Mouse (Mus musculus) midbrain, postnatal 0 days (tissue): ENCODE results near the gene Chit1. TPM values are rescaled to one million over a fixed set of nuclear protein-coding genes. Genes with fewer than 3 reads are reported as not detected.

Source experiments
- ATAC-seq: fragments of 200-750 bp; cut with Nextera tagmentation; 2 replicates; pipeline ENCODE4 v1.8.0; 2017; ENCODE audit warnings: moderate number of reproducible peaks, mild to moderate bottlenecking, moderate TSS enrichment, moderate library complexity; ENCODE audit not compliant: low FRiP score
- DNase-seq: peaks from one replicate; pipeline ENCODE4 v3.0.0-alpha.2; 2015; ENCODE audit warnings: low spot score
- H3K27ac ChIP-seq: fragments of 300-500 bp; sonication (generic); 2 replicates; pipeline ENCODE4 v1.5.1; 2014; ENCODE audit warnings: low read depth, mild to moderate bottlenecking, low read length, mixed read lengths
- H3K27me3 ChIP-seq: fragments of 300-500 bp; sonication (generic); 2 replicates; pipeline ENCODE4 v1.6.1; 2014; ENCODE audit warnings: low read length, control low read depth, mixed read lengths; ENCODE audit not compliant: insufficient read depth
- H3K36me3 ChIP-seq: fragments of 300-500 bp; sonication (generic); 2 replicates; pipeline ENCODE4 v1.6.1; 2014; ENCODE audit warnings: low read length, control low read depth, mixed read lengths; ENCODE audit not compliant: insufficient read depth
- H3K4me1 ChIP-seq: fragments of 300-500 bp; sonication (generic); 2 replicates; pipeline ENCODE4 v1.6.1; 2014; ENCODE audit warnings: mild to moderate bottlenecking, control low read depth, antibody characterized with exemption, low read length, mixed read lengths; ENCODE audit not compliant: insufficient read depth
- H3K4me2 ChIP-seq: fragments of 300-500 bp; sonication (generic); 2 replicates; pipeline ENCODE4 v1.6.1; 2014; ENCODE audit warnings: low read depth, mild to moderate bottlenecking, low read length, mixed read lengths; ENCODE audit not compliant: poor library complexity, severe bottlenecking
- H3K4me3 ChIP-seq: fragments of 300-500 bp; sonication (generic); 2 replicates; pipeline ENCODE4 v1.5.1; 2014; ENCODE audit warnings: low read depth, mild to moderate bottlenecking, low read length, moderate library complexity
- H3K9ac ChIP-seq: fragments of 300-500 bp; sonication (generic); replicated peaks from 2 replicates; pipeline ENCODE4 v1.6.1; 2014; ENCODE audit warnings: mild to moderate bottlenecking, low read length, moderate library complexity, mixed read lengths; ENCODE audit not compliant: poor library complexity, severe bottlenecking
- H3K9me3 ChIP-seq: fragments of 300-500 bp; sonication (generic); 2 replicates; pipeline ENCODE4 v1.6.1; 2016; ENCODE audit warnings: low read length, control low read depth
- CTCF ChIP-seq: IDR thresholded peaks from 2 replicates; pipeline ENCODE4 v1.5.1; 2016; ENCODE audit warnings: antibody characterized with exemption, mild to moderate bottlenecking
- WGBS: fragments of 180-500 bp; shearing (Covaris S2); extraction: QIAGEN DNeasy Blood & Tissue Kit; methylation state at CpG from one replicate; pipeline ENCODE4 v1.1.7; 2014; 5-methylcytosine and 5-hydroxymethylcytosine counted together
- polyA plus RNA-seq: library from polyadenylated mRNA; unstranded; fragments of >200 nt; fragmentation: Nextera tagmentation; extraction: Ambion mirVana; gene quantifications from 2 replicates; pipeline ENCODE4 v1.2.1, GENCODE M21; 2015
- total RNA-seq: library from RNA; depleted of rRNA; stranded (reverse); fragments of >200 nt; gene quantifications from 2 replicates; pipeline ENCODE4 v1.2.3, GENCODE M21; 2014

Gene Chit1
- total and polyA plus RNA-seq, 2 experiments from 2014 or later: 0.21 to 0.99 TPM

DNA sequence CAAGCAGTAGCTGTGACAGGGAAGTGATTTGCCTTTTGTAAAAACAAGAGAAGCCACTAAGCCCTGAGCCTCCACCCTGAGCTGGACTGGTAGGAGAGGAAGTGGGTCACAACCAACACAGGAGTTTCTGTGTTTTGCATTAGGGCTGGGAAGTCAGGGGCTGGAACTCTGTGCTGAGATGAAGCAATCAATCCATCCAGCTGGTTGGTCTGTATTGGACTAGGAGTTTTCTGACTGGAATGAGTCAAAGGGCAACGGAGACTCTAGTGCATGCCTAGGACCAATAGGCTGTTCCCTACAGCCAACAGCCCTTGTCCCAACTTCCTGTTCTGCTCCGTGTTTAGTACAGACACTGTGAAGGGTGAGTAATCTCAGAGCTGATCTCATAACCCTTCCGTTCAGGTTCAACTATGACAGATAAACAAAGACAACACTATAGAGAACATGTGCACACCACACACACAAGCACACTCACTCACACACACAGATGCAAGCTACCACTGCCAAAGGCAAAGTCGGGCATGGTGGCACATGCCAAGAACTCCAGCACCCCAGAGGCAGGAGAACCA, 45.7 kb upstream of the Chit1 start:
- Histone ChIP-seq H3K4me2 (no peak overlapping the region), H3K27me3 (no peaks in the 10 kb centered on the region), H3K9me3 (no peaks in the 10 kb centered on the region), H3K27ac (no peak overlapping the region), H3K4me1 (peaks cover 35% of the 10 kb centered on the region), H3K9ac (no peak overlapping the region), H3K36me3 (no peaks in the 10 kb centered on the region), H3K4me3 (no peak overlapping the region)
- TF ChIP-seq CTCF: no peak
- 60% methylated on average over 4 of the region's 4 CpGs for WGBS
- ATAC-seq: no peak
- no peak for DNase-seq

GRCm38 (mm10) chr1:134066554-134066953, 44.5 kb upstream of the Chit1 start:
- ATAC-seq (no peak), DNase-seq (no peak)
- WGBS: 49% methylated on average over 3 of the region's 3 CpGs
- H3K4me2 ChIP-seq: no peak overlapping the region
- no peaks in the 10 kb centered on the region for H3K36me3 ChIP-seq
- H3K4me3 ChIP-seq: no peak overlapping the region
- H3K27ac ChIP-seq: no peak overlapping the region
- no peaks in the 10 kb centered on the region for H3K27me3 ChIP-seq
- H3K4me1 ChIP-seq: peaks cover 30% of the 10 kb centered on the region
- no peak for TF ChIP-seq CTCF
- no peaks in the 10 kb centered on the region for H3K9me3 ChIP-seq
- no peak overlapping the region for H3K9ac ChIP-seq

- peak; percentile 69 for ATAC-seq
- Histone ChIP-seq H3K36me3 (no peaks in the 10 kb centered on the region), H3K9me3 (no peaks in the 10 kb centered on the region), H3K27ac (no peak overlapping the region), H3K9ac (no peak overlapping the region), H3K4me3 (no peak overlapping the region), H3K4me1 (peaks cover 26% of the 10 kb centered on the region), H3K4me2 (no peak overlapping the region; the same call in 1 of the 2 replicates), H3K27me3 (no peaks in the 10 kb centered on the region)
- DNase-seq: peak; percentile 79
- no peak for TF ChIP-seq CTCF
- 7% methylated on average over 8 of the region's 8 CpGs for WGBS
Measured at GRCm38 (mm10) chr1:134067143-134067619, 43.9 kb upstream of the Chit1 start.

DNA sequence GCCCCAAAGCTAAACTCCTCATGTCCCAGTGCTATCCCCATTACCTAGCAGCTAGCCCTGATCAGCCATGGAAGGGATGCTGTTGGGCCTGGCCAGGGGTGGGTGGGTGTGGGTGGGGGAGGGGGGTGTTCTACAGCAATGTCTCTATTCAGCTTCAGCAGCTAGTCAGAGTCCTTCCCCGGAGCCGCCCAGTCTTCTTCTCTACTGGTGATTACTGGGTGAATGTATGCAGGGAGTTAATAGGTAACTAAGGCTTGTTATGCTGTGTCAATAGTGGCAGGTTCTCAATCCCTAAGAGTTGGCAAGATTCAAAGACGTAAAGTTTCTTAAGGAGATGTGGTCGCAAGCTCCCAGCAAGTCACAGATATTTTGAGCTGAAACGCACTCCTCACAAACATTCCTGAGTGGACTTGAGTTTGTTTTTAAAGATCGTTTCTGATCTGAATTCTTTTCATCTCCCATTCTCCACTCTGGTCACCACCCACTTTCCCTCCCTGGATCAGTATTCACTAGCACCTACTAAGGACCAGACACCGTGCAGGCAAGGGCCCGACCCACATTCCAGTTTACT, 40.9 kb upstream of the Chit1 start:
- Histone ChIP-seq H3K36me3 (no peaks in the 10 kb centered on the region), H3K4me2 (no peak overlapping the region), H3K9me3 (no peaks in the 10 kb centered on the region), H3K27ac (no peak overlapping the region), H3K27me3 (no peaks in the 10 kb centered on the region), H3K4me3 (no peak overlapping the region), H3K9ac (no peak overlapping the region), H3K4me1 (peaks cover 14% of the 10 kb centered on the region)
- no peak for TF ChIP-seq CTCF
- ATAC-seq: no peak
- DNase-seq: no peak
- 66% methylated on average over 8 of the region's 8 CpGs for WGBS

DNA sequence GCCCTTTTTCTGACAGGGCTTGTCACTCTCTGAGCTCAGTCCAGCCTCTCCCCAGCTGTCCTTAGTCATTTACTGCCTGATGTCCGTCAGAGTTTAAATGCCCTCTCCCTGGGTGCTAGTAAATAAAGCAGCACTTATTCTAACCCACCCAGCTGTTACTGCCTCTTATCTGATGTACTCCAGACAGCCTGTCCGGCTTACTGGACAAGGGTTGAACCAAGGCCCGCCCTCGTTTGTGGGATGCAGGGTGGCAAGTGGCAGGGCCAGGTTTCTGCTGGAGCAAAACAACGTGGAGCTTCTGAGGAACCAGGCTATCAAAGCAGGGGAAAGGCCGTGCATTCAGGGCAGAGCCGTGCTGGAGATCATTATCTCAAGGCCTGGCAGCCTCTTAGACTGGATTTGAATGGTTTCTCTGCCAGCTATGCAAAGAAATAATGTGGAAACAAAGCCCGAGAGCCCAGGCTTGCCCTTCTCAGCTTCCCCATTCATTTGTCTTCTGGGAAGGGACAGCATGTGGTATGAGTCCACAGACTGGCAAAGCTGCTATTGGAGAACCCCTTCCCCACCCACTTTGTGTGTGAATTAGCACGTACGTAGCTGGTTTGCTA, 39.5 kb upstream of the Chit1 start:
- Histone ChIP-seq H3K4me3 (no peak overlapping the region), H3K9ac (no peak overlapping the region; the same call in 1 of the 2 replicates), H3K4me1 (peaks cover 14% of the 10 kb centered on the region), H3K4me2 (no peak overlapping the region), H3K27me3 (no peaks in the 10 kb centered on the region), H3K9me3 (no peaks in the 10 kb centered on the region), H3K36me3 (no peaks in the 10 kb centered on the region), H3K27ac (no peak overlapping the region)
- no peak for DNase-seq
- no peak for ATAC-seq
- TF ChIP-seq CTCF: no peak
- WGBS: 35% methylated on average over 10 of the region's 10 CpGs

- Histone ChIP-seq H3K4me1 (peaks cover 13% of the 10 kb centered on the region; the same call in 1 of the 2 replicates), H3K27me3 (no peaks in the 10 kb centered on the region), H3K9ac (no peak overlapping the region), H3K9me3 (no peaks in the 10 kb centered on the region), H3K36me3 (no peaks in the 10 kb centered on the region), H3K4me2 (no peak overlapping the region), H3K27ac (no peak overlapping the region), H3K4me3 (no peak overlapping the region)
- no peak for DNase-seq
- 73% methylated on average over 6 of the region's 6 CpGs for WGBS
- no peak for TF ChIP-seq CTCF
- ATAC-seq: no peak
Measured at GRCm38 (mm10) chr1:134073061-134073564, 37.9 kb upstream of the Chit1 start.
